7 mouse cellular contexts compared by ENCODE assay signal in the genomic region with DNA sequence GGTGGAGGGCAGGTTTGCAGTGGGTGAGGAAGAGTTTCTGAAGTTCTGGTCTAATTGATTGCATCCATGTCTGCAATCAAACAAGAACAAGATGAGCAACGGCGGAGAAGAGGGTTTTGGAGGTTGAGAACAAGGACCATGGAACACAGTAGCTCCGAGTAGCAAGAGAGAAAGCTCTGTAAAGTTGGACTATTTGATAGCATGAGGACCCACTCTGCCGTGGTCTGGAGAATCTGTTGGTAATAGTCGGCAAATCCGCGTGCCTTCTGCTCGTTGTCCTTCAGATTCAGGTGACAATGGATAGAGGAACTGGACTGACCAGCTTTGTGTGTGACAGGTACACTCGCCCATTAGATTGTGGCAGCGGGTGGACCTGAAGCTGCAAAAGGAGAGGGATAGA.
DNase-seq lines count a peak whose midpoint lies in the region; ATAC-seq and TF ChIP-seq lines count a peak whose summit lies in the region.

No protein-coding gene starts in this region.

- H3K4me2 ChIP-seq in liver, embryonic 15.5 days: peak overlapping the region; percentile 43; the same call in 1 of the 2 replicates
- peak overlapping the region; percentile 54 for H3K4me2 ChIP-seq in forebrain, embryonic 14.5 days (ENCODE audit: low read length)
- peak overlapping the region; percentile 58; the same call in 1 of the 2 replicates for H3K4me2 ChIP-seq in intestine, embryonic 16.5 days (ENCODE audit: low read depth, low read length)

- intact Hi-C loops in gastrocnemius, postnatal 36 days (cut with DNase I): no loop called here

- TF ChIP-seq POLR2A in small intestine, adult 2 months (IDR thresholded peaks at IDR 0.05; ENCODE audit: low read depth, low read length): no peak

- TF ChIP-seq CTCF in small intestine, adult 2 months (IDR thresholded peaks at IDR 0.05; ENCODE audit: extremely low read depth, insufficient read length, insufficient replicate concordance, low read depth, low read length): no peak

- no peak overlapping the region for H3K9ac ChIP-seq in liver, embryonic 15.5 days
- H3K9ac ChIP-seq in forebrain, embryonic 14.5 days (ENCODE audit: low read length): peak overlapping the region; percentile 71
- peak overlapping the region; percentile 67; the same call in 1 of the 2 replicates for H3K9ac ChIP-seq in intestine, embryonic 16.5 days (ENCODE audit: low read depth, low read length)

- no peaks in the 10 kb centered on the region for H3K27me3 ChIP-seq in liver, embryonic 15.5 days
- H3K27me3 ChIP-seq in forebrain, embryonic 14.5 days (replicated peaks; ENCODE audit: control insufficient read depth, insufficient read depth, low read length): no peaks in the 10 kb centered on the region
- no peaks in the 10 kb centered on the region for H3K27me3 ChIP-seq in intestine, embryonic 16.5 days (replicated peaks; ENCODE audit: control insufficient read depth, insufficient read depth, low read length)
- no peaks in the 10 kb centered on the region for H3K27me3 ChIP-seq in small intestine, adult 2 months (ENCODE audit: control insufficient read depth, insufficient read depth, low read length)

- H3K4me1 ChIP-seq in liver, embryonic 15.5 days (replicated peaks): peaks cover 4% of the 10 kb centered on the region
- H3K4me1 ChIP-seq in forebrain, embryonic 14.5 days (ENCODE audit: control insufficient read depth, insufficient read depth, low read length): peaks cover 14% of the 10 kb centered on the region; the same call in 1 of the 2 replicates
- peaks cover 12% of the 10 kb centered on the region; the same call in 1 of the 2 replicates for H3K4me1 ChIP-seq in intestine, embryonic 16.5 days (ENCODE audit: control insufficient read depth, insufficient read depth, low read length)
- peaks cover 12% of the 10 kb centered on the region for H3K4me1 ChIP-seq in small intestine, adult 2 months (ENCODE audit: control insufficient read depth, insufficient read depth, insufficient read length, low read length)

- no peak overlapping the region for H3K27ac ChIP-seq in liver, embryonic 15.5 days (replicated peaks)
- peak overlapping the region; percentile 74; the same call in 1 of the 2 replicates for H3K27ac ChIP-seq in forebrain, embryonic 14.5 days (ENCODE audit: low read depth, low read length)
- H3K27ac ChIP-seq in intestine, embryonic 16.5 days (ENCODE audit: low read length): no peak overlapping the region
- no peak overlapping the region for H3K27ac ChIP-seq in small intestine, adult 2 months (ENCODE audit: insufficient read depth, low read depth, low read length)

- H3K36me3 ChIP-seq in liver, embryonic 15.5 days (replicated peaks): no peaks in the 10 kb centered on the region
- H3K36me3 ChIP-seq in forebrain, embryonic 14.5 days (ENCODE audit: control insufficient read depth, insufficient read depth, low read length): no peaks in the 10 kb centered on the region
- no peaks in the 10 kb centered on the region for H3K36me3 ChIP-seq in intestine, embryonic 16.5 days (ENCODE audit: control insufficient read depth, insufficient read depth, low read length)
- no peaks in the 10 kb centered on the region for H3K36me3 ChIP-seq in small intestine, adult 2 months (ENCODE audit: control insufficient read depth, insufficient read depth, low read length)

- no peak for ATAC-seq in liver, embryonic 15.5 days (ENCODE audit: insufficient read depth)
- ATAC-seq in forebrain, embryonic 14.5 days: no peak
- ATAC-seq in intestine, embryonic 16.5 days: peak; percentile 36; the same call in 1 of the 2 replicates

- no peaks in the 10 kb centered on the region for H3K9me3 ChIP-seq in liver, embryonic 15.5 days (replicated peaks)
- no peaks in the 10 kb centered on the region for H3K9me3 ChIP-seq in forebrain, embryonic 14.5 days (replicated peaks; ENCODE audit: control insufficient read depth, low read length)
- no peaks in the 10 kb centered on the region for H3K9me3 ChIP-seq in intestine, embryonic 16.5 days (ENCODE audit: control insufficient read depth, low read length)

- no peak for DNase-seq in liver
- DNase-seq in forebrain, embryonic 14.5 days (ENCODE audit: low spot score): no peak
- no peak for DNase-seq in gastrocnemius, postnatal 36 days
- DNase-seq in gastrocnemius, postnatal 4 days (ENCODE audit: low spot score in 2 of 2): no peak

- 61% methylated on average over 10 of the region's 10 CpGs for WGBS in liver, embryonic 15.5 days (ENCODE audit: insufficient replicate concordance)
- 73% methylated on average over 10 of the region's 10 CpGs for WGBS in forebrain, embryonic 14.5 days
- 60% methylated on average over 10 of the region's 10 CpGs for WGBS in intestine, embryonic 16.5 days
- WGBS in small intestine, adult 2 months: 36% methylated on average over 10 of the region's 10 CpGs

- H3K4me3 ChIP-seq in liver, embryonic 15.5 days (replicated peaks): no peak overlapping the region
- H3K4me3 ChIP-seq in forebrain, embryonic 14.5 days (ENCODE audit: low read depth, low read length): no peak overlapping the region
- peak overlapping the region; percentile 23; the same call in 1 of the 2 replicates for H3K4me3 ChIP-seq in intestine, embryonic 16.5 days (ENCODE audit: low read length)
- H3K4me3 ChIP-seq in small intestine, adult 2 months (ENCODE audit: low read depth, low read length): peak overlapping the region; percentile 56

Comparison
In these comparisons a context has a peak if more than half of its experiments do, and no peak if none do; other contexts are left out.
1. H3K4me3 ChIP-seq: peak in intestine, embryonic 16.5 days (single experiment) and small intestine, adult 2 months (single experiment); none in liver, embryonic 15.5 days (single experiment) and forebrain, embryonic 14.5 days (single experiment).
2. Peak in every context shown above with its lines, with median percentiles within 50 percentile points of each other: H3K4me2 ChIP-seq.